8 mouse cellular contexts compared by ENCODE assay signal in genomic region chr5:90339129-90339952, GRCm38 (mm10). TPM values are rescaled to one million over a fixed set of nuclear protein-coding genes. Genes with fewer than 3 reads are reported as not detected.
A peak's percentile ranks its signal among the peaks of the same experiment; 100 is the strongest.
DNase-seq lines count a peak whose midpoint lies in the region; ATAC-seq and TF ChIP-seq lines count a peak whose summit lies in the region.

No protein-coding gene starts in this region.

- H3K9me3 ChIP-seq in G1E (replicated peaks): no peaks in the 10 kb centered on the region
- no peaks in the 10 kb centered on the region for H3K9me3 ChIP-seq in forebrain, embryonic 13.5 days (replicated peaks)
- no peaks in the 10 kb centered on the region for H3K9me3 ChIP-seq in heart, postnatal 0 days (replicated peaks; ENCODE audit: control insufficient read depth, low read length)
- no peaks in the 10 kb centered on the region for H3K9me3 ChIP-seq in midbrain, embryonic 15.5 days

- no peaks in the 10 kb centered on the region for H3K27me3 ChIP-seq in G1E (ENCODE audit: insufficient read depth, low read length)
- no peaks in the 10 kb centered on the region for H3K27me3 ChIP-seq in forebrain, embryonic 13.5 days
- H3K27me3 ChIP-seq in heart, postnatal 0 days (ENCODE audit: control insufficient read depth, insufficient read depth, low read length): no peaks in the 10 kb centered on the region
- no peaks in the 10 kb centered on the region for H3K27me3 ChIP-seq in midbrain, embryonic 15.5 days (replicated peaks)

- no peak overlapping the region for H3K27ac ChIP-seq in brown adipose tissue, adult 24 weeks (replicated peaks; ENCODE audit: low read depth, low read length)
- H3K27ac ChIP-seq in forebrain, embryonic 13.5 days: peak overlapping the region; percentile 68
- peak overlapping the region; percentile 77 for H3K27ac ChIP-seq in heart, postnatal 0 days (ENCODE audit: low read depth)
- peak overlapping the region; percentile 69 for H3K27ac ChIP-seq in midbrain, embryonic 15.5 days

- H3K36me3 ChIP-seq in G1E (replicated peaks): peaks cover 2% of the 10 kb centered on the region
- H3K36me3 ChIP-seq in forebrain, embryonic 13.5 days (ENCODE audit: poor library complexity, severe bottlenecking): no peaks in the 10 kb centered on the region
- H3K36me3 ChIP-seq in heart, postnatal 0 days (replicated peaks; ENCODE audit: control insufficient read depth, insufficient read depth, low read length): no peaks in the 10 kb centered on the region
- no peaks in the 10 kb centered on the region for H3K36me3 ChIP-seq in midbrain, embryonic 15.5 days (replicated peaks)

- DNase-seq in G1E (ENCODE audit: low spot score) (no peak), liver (peak; percentile 28)
- peak; percentile 93 for DNase-seq in heart, postnatal 0 days (ENCODE audit: low spot score)
- peak; percentile 68 for DNase-seq in kidney, postnatal 10 days
- DNase-seq in telencephalon, adult 2 months (ENCODE audit: low read depth, low spot score): peak; percentile 88

- no peak for TF ChIP-seq CTCF in G1E (IDR thresholded peaks at IDR 0.05; ENCODE audit: low read depth, low read length)
- no peak for TF ChIP-seq CTCF in heart, postnatal 0 days (IDR thresholded peaks at IDR 0.05; ENCODE audit: low read depth)

- WGBS in forebrain, embryonic 13.5 days: 11% methylated on average over 5 of the region's 5 CpGs
- 10% methylated on average over 5 of the region's 5 CpGs for whole genome bisulfite sequencing in heart, postnatal 0 days
- WGBS in midbrain, embryonic 15.5 days: 7% methylated on average over 5 of the region's 5 CpGs

- peak overlapping the region; percentile 57 for H3K4me2 ChIP-seq in forebrain, embryonic 13.5 days
- H3K4me2 ChIP-seq in heart, postnatal 0 days (ENCODE audit: low read depth, low read length): peak overlapping the region; percentile 62
- H3K4me2 ChIP-seq in midbrain, embryonic 15.5 days: peak overlapping the region; percentile 52

- H3K4me3 ChIP-seq in G1E (ENCODE audit: low read depth, low read length): peak overlapping the region; percentile 54; the same call in 1 of the 2 replicates
- H3K4me3 ChIP-seq in brown adipose tissue, adult 24 weeks (ENCODE audit: insufficient read depth, low read depth, low read length): 0 out of 2 replicates have a peak overlapping the region, but pooled peaks have one; percentile 21
- peak overlapping the region; percentile 40 for H3K4me3 ChIP-seq in forebrain, embryonic 13.5 days
- peak overlapping the region; percentile 39 for H3K4me3 ChIP-seq in heart, postnatal 0 days (ENCODE audit: low read depth, low read length)
- peak overlapping the region; percentile 43 for H3K4me3 ChIP-seq in midbrain, embryonic 15.5 days

- ATAC-seq in G1E (ENCODE audit: extremely low read depth, insufficient number of reproducible peaks, low FRiP score, poor library complexity, severe bottlenecking): peak; percentile 79
- ATAC-seq in forebrain, embryonic 13.5 days: peak; percentile 96
- peak; percentile 99 for ATAC-seq in heart, postnatal 0 days (ENCODE audit: insufficient read depth, low read depth)
- peak; percentile 98 for ATAC-seq in midbrain, embryonic 15.5 days (replicated peaks)

- TF ChIP-seq EP300 in heart, postnatal 0 days (IDR thresholded peaks at IDR 0.05; ENCODE audit: low read depth): no peak

- peak overlapping the region; percentile 54 for H3K9ac ChIP-seq in forebrain, embryonic 13.5 days
- H3K9ac ChIP-seq in heart, postnatal 0 days (replicated peaks; ENCODE audit: low read depth, low read length): no peak overlapping the region; the same call in 1 of the 2 replicates
- peak overlapping the region; percentile 33 for H3K9ac ChIP-seq in midbrain, embryonic 15.5 days

- H3K4me1 ChIP-seq in G1E (ENCODE audit: insufficient read depth, low read depth, low read length): peaks cover 41% of the 10 kb centered on the region
- peaks cover 2% of the 10 kb centered on the region for H3K4me1 ChIP-seq in brown adipose tissue, adult 24 weeks (ENCODE audit: control insufficient read depth, insufficient read depth, insufficient read length, low read length)
- H3K4me1 ChIP-seq in forebrain, embryonic 13.5 days: peaks cover 28% of the 10 kb centered on the region
- H3K4me1 ChIP-seq in heart, postnatal 0 days (ENCODE audit: control insufficient read depth, insufficient read depth): peaks cover 15% of the 10 kb centered on the region
- peaks cover 18% of the 10 kb centered on the region for H3K4me1 ChIP-seq in midbrain, embryonic 15.5 days

RNA-seq across cellular contexts. Expression of gene Ankrd17, which starts 27.0 kb away (rescaled TPM):
- total RNA-seq in G1E (2014; fragmentation: Nextera tagmentation) (161 and 182 TPM in 2 replicates), G1E (2017) (82.0 and 97.9 TPM in 2 replicates)
- polyA plus RNA-seq in G1E (2012): 17.5 and 23.3 TPM in 2 replicates
- polyA plus RNA-seq in brown adipose tissue, adult 24 weeks (2012; ENCODE audit: insufficient read depth, insufficient read length, missing spikeins): 28.7 and 31.2 TPM in 2 replicates
- 28.8 and 30.7 TPM in 2 replicates for polyA plus RNA-seq in forebrain, embryonic 13.5 days (2015; fragmentation: Nextera tagmentation; extraction: Ambion mirVana)
- 45.0 and 49.0 TPM in 2 replicates for total RNA-seq in heart, postnatal 0 days (2014; rRNA removed; ENCODE audit: low replicate concordance)
- 12.5 and 13.0 TPM in 2 replicates for polyA plus RNA-seq in heart, postnatal 0 days (2015; fragmentation: Nextera tagmentation; extraction: Ambion mirVana)
- polyA plus RNA-seq in midbrain, embryonic 15.5 days (2015; fragmentation: Nextera tagmentation; extraction: Ambion mirVana): 29.9 and 30.6 TPM in 2 replicates

RNA-seq across cellular contexts. Expression of gene Gm9958, which starts 27.7 kb away (rescaled TPM):
- total RNA-seq in G1E (2014; fragmentation: Nextera tagmentation): 8.3 and 15.5 TPM in 2 replicates
- total RNA-seq in G1E (2017): 4.3 and 4.4 TPM in 2 replicates
- 0.13 and 0.25 TPM in 2 replicates for polyA plus RNA-seq in G1E (2012)
- polyA plus RNA-seq in brown adipose tissue, adult 24 weeks (2012; ENCODE audit: insufficient read depth, insufficient read length, missing spikeins): 0.88 and 1.6 TPM in 2 replicates
- 7.0 and 7.4 TPM in 2 replicates for polyA plus RNA-seq in forebrain, embryonic 13.5 days (2015; fragmentation: Nextera tagmentation; extraction: Ambion mirVana)
- total RNA-seq in heart, postnatal 0 days (2014; rRNA removed; ENCODE audit: low replicate concordance): 0.34 TPM in 1 of 2 replicates, not detected in the other
- 3.2 and 3.4 TPM in 2 replicates for polyA plus RNA-seq in heart, postnatal 0 days (2015; fragmentation: Nextera tagmentation; extraction: Ambion mirVana)
- polyA plus RNA-seq in midbrain, embryonic 15.5 days (2015; fragmentation: Nextera tagmentation; extraction: Ambion mirVana): 4.2 and 5.5 TPM in 2 replicates
